Mouse (Mus musculus): ENCODE results near the gene C2.

DNA sequence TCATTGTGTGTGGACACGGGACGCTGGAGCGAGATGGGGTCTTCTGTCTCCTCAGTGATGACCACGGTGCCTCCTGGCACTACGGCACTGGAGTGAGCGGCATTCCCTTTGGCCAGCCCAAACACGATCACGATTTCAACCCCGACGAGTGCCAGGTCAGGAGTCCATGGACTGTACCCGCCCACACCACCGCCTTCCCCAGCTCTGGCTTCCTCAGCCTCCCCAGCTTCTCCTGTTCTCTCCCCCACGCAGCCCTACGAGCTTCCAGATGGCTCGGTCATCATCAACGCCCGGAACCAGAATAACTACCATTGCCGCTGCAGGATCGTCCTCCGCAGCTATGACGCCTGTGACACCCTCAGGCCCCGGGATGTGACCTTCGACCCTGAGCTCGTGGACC, 36.0 kb upstream of the C2 start:
- TF ChIP-seq CTCF (IDR thresholded peaks at IDR 0.05; ENCODE audit: low read depth) (no peak), EP300 (IDR thresholded peaks at IDR 0.05; ENCODE audit: low read depth) (no peak)

All from heart, postnatal 0 days (tissue).